Mouse (Mus musculus): Measurements from ENCODE around the gene Lysmd1. TPM values are rescaled to one million over a fixed set of nuclear protein-coding genes. Genes with fewer than 3 reads are reported as not detected.

Lysmd1 gene
- polyA plus RNA-seq, 1 experiment from 2014 or later = 16.2 TPM

Small RNA genes within 50 kb of the gene (microRNA-seq; reads per million reads assigned to microRNA genes)
- gene Mir8099-1 = not detected

Other genes starting within 250 kb of the Lysmd1 start
- gene Psmb4, start 247.1 kb upstream of the Lysmd1 start, polyA plus RNA-seq (2015; fragmentation: Nextera tagmentation; extraction: Ambion mirVana) = 306 and 339 TPM in 2 replicates
- gene Selenbp1, start 201.0 kb upstream of the Lysmd1 start, polyA plus RNA-seq (2015; fragmentation: Nextera tagmentation; extraction: Ambion mirVana) = 341 and 430 TPM in 2 replicates
- 8.9 and 10.0 TPM in 2 replicates for gene Rfx5, start 180.0 kb upstream of the Lysmd1 start, polyA plus RNA-seq (2015; fragmentation: Nextera tagmentation; extraction: Ambion mirVana)
- gene Pi4kb, start 159.4 kb upstream of the Lysmd1 start, polyA plus RNA-seq (2015; fragmentation: Nextera tagmentation; extraction: Ambion mirVana) = 25.1 and 25.7 TPM in 2 replicates
- 23.3 and 23.6 TPM in 2 replicates for gene Zfp687, start 118.6 kb upstream of the Lysmd1 start, polyA plus RNA-seq (2015; fragmentation: Nextera tagmentation; extraction: Ambion mirVana)
- gene Psmd4, start 91.5 kb upstream of the Lysmd1 start, polyA plus RNA-seq (2015; fragmentation: Nextera tagmentation; extraction: Ambion mirVana) = 223 and 224 TPM in 2 replicates
- gene Pip5k1a, start 27.2 kb upstream of the Lysmd1 start, polyA plus RNA-seq (2015; fragmentation: Nextera tagmentation; extraction: Ambion mirVana) = 19.5 and 20.2 TPM in 2 replicates
- gene Vps72, start 23.1 kb upstream of the Lysmd1 start, polyA plus RNA-seq (2015; fragmentation: Nextera tagmentation; extraction: Ambion mirVana) = 152 and 156 TPM in 2 replicates
- gene Tmod4, start 9.6 kb upstream of the Lysmd1 start, polyA plus RNA-seq (2015; fragmentation: Nextera tagmentation; extraction: Ambion mirVana) = 2.7 and 4.4 TPM in 2 replicates
- 69.9 and 79.0 TPM in 2 replicates for gene Scnm1, start 77 bp upstream of the Lysmd1 start, polyA plus RNA-seq (2015; fragmentation: Nextera tagmentation; extraction: Ambion mirVana)
- gene Tnfaip8l2, start 8.3 kb downstream of the Lysmd1 start, polyA plus RNA-seq (2015; fragmentation: Nextera tagmentation; extraction: Ambion mirVana) = 4.0 and 5.4 TPM in 2 replicates
- gene Sema6c, start 26.4 kb downstream of the Lysmd1 start, polyA plus RNA-seq (2015; fragmentation: Nextera tagmentation; extraction: Ambion mirVana) = 3.2 and 4.1 TPM in 2 replicates
- gene Gabpb2, start 83.8 kb downstream of the Lysmd1 start, polyA plus RNA-seq (2015; fragmentation: Nextera tagmentation; extraction: Ambion mirVana) = 10.0 and 10.2 TPM in 2 replicates
- 118 and 123 TPM in 2 replicates for gene Cdc42se1, start 94.6 kb downstream of the Lysmd1 start, polyA plus RNA-seq (2015; fragmentation: Nextera tagmentation; extraction: Ambion mirVana)
- 12.0 TPM in 2 replicates for gene Mllt11, start 98.1 kb downstream of the Lysmd1 start, polyA plus RNA-seq (2015; fragmentation: Nextera tagmentation; extraction: Ambion mirVana)
- 0.29 and 0.50 TPM in 2 replicates for gene Gm128, start 107.5 kb downstream of the Lysmd1 start, polyA plus RNA-seq (2015; fragmentation: Nextera tagmentation; extraction: Ambion mirVana)
- 4.6 and 5.7 TPM in 2 replicates for gene Bnipl, start 117.1 kb downstream of the Lysmd1 start, polyA plus RNA-seq (2015; fragmentation: Nextera tagmentation; extraction: Ambion mirVana)
- gene Mindy1, start 147.3 kb downstream of the Lysmd1 start, polyA plus RNA-seq (2015; fragmentation: Nextera tagmentation; extraction: Ambion mirVana) = 41.0 and 47.0 TPM in 2 replicates
- gene Prune1, start 148.0 kb downstream of the Lysmd1 start, polyA plus RNA-seq (2015; fragmentation: Nextera tagmentation; extraction: Ambion mirVana) = 23.2 and 23.9 TPM in 2 replicates
- gene Anxa9, start 173.1 kb downstream of the Lysmd1 start, polyA plus RNA-seq (2015; fragmentation: Nextera tagmentation; extraction: Ambion mirVana) = 1.7 and 2.0 TPM in 2 replicates
- gene Cers2, start 180.7 kb downstream of the Lysmd1 start, polyA plus RNA-seq (2015; fragmentation: Nextera tagmentation; extraction: Ambion mirVana) = 221 and 230 TPM in 2 replicates
- gene Setdb1, start 223.1 kb downstream of the Lysmd1 start, polyA plus RNA-seq (2015; fragmentation: Nextera tagmentation; extraction: Ambion mirVana) = 35.4 and 38.4 TPM in 2 replicates